Mouse (Mus musculus) inflammation-experienced regulatory T-cells, adult 6 months (primary cell): Measurements from ENCODE around the gene Hnrnpll. TPM values are rescaled to one million over a fixed set of nuclear protein-coding genes. Genes with fewer than 3 reads are reported as not detected.
"Not testable (repeated sequence)": the region's sequence is repeated elsewhere in the genome, so short reads cannot be mapped to it uniquely, and the experiment has no call there.

Source experiments
- ATAC-seq: one replicate; pipeline ENCODE4 v1.8.0; 2017
- polyA plus RNA-seq, 3 experiments: library from polyadenylated mRNA; unstranded; fragments of 100-300 nt; shearing (Covaris generic); gene quantifications; one replicate each; pipeline ENCODE4 v1.2.1; 2017

The Hnrnpll gene
- polyA plus RNA-seq, 3 experiments from 2014 or later: 30.8 to 34.3 (median 33.4) TPM

DNA sequence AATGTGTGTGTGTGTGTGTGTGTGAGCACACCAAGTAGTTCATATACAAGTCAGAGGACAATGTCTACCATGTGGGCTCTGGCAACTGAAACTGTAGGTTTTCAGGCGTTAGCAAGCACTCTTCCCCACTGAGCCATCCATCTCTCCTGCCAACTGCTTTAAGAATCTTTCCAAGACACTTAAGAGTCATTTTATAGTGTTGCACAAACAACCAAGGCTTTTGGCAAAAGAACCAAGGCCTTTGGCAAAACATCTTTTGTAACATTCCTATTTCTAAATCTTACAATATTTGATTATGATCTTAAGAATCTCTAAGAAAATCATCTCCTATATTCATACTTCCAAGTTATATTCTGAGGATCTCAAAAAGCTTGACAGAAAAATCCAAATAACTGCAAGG, 2.4 kb downstream of the Hnrnpll start:
- no peak for ATAC-seq

DNA sequence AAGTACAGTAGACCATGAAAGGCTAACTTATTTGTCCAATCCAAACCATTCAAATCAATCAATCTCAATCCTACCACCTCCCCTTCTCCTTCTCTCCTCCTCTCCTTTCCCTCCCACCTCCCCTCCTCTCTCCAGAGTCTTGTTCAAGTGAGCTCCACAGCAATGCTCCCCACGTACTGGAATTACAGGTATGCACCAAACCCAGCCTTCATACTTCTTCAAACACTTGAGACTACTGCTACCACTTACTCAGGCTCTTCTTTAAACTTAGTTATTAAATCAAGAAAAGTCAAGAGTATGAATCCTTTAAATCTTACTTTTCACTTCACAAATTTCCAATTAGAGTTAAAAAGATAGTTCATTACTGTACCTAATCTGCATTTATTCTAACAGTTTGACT, 3.6 kb downstream of the Hnrnpll start:
- ATAC-seq: no peak

DNA sequence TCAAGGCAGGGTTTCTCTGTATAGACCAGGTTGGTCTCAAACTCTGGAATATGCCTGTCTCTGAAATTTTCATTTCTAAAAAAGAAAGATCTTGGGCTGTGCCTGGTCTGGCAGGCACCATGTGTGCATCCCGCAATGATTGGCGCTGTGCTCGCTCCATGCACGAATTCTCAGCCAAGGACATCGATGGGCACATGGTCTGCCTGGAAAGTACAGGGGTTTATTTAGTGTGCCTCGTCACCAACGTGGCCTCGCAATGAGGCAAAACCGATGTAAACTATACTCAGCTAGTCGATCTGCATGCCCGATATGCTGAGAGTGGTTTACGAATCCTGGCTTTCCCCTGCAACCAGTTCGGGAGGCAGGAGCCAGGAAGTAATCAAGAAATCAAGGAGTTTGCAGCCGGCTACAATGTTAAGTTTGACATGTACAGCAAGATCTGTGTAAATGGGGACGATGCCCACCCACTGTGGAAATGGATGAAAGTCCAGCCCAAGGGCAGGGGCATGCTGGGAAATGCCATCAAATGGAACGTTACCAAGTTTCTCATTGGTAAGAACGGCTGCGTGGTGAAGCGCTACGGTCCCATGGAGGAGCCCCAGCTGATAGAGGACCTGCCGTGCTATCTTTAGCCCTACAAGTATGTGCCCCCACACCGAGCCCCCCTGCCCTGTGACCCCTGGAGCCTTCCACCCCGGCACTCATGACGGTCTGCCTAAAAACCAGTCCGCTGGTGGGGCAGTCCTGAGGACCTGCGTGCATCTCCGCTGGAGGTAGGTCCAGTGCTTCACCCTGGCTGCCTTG, 8.0 kb downstream of the Hnrnpll start:
- ATAC-seq: no peak

- no peak for ATAC-seq
These were observed 10.5 kb downstream of the Hnrnpll start for GRCm38 (mm10) chr17:80051682-80052081.

- ATAC-seq: not testable (repeated sequence)
These were observed 12.8 kb downstream of the Hnrnpll start for GRCm38 (mm10) chr17:80049300-80049699.

GRCm38 (mm10) chr17:80048230-80048629, 13.9 kb downstream of the Hnrnpll start:
- peak; percentile 79 for ATAC-seq

DNA sequence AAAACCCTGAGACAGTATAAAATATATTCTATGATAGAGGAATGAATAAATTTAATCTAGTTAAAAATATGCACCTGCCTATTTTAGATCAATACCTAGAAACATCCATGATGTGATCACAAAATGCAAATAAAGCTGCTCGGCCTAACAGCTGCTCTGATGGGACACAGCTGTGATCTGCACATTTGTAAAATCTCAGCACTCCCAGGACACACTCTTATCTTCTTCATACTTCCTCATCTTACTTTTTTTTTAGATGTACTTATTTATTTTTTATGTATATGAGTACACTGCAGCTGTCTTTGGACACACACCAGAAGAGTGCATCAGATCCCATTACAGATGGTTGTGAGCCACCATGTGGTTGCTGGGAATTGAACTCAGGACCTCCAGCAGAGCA, 20.4 kb downstream of the Hnrnpll start:
- no peak for ATAC-seq

- ATAC-seq: no peak
These were observed 33.5 kb downstream of the Hnrnpll start for GRCm38 (mm10) chr17:80028675-80029074.

DNA sequence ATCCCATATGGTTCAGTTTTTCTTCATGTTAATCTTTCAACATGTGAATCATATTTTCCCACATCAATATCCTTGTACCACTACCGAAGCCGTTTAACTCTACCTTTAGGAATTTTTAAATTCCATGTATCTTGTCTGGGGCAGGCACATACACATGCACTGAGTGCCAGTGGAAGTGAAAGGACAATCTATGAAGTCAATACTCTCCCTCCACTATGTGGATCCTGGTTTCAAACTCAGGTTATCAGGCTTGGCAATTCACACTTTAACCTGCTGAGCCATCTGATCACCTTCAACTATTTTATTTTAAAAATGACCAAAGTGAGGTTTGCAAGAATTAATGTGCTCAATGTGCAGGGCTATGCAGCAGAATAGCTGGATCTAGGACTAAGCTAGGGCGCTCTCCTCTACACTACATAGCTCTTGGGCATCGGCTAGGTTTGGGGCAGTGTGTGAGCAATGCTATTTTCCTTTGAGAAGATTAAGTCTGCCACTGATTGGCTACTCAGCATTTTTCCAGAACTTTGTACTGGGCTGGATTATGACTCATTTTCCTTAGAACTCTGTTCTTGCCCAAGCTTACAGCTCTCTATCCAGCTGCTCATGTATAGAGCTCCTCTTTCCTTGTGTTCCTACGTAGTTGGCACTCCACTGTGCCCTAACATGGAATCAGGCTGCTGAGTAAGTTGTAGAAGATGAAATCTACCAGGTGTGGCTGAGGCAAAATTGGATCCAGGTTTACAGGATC, 35.8 kb downstream of the Hnrnpll start:
- no peak for ATAC-seq

DNA sequence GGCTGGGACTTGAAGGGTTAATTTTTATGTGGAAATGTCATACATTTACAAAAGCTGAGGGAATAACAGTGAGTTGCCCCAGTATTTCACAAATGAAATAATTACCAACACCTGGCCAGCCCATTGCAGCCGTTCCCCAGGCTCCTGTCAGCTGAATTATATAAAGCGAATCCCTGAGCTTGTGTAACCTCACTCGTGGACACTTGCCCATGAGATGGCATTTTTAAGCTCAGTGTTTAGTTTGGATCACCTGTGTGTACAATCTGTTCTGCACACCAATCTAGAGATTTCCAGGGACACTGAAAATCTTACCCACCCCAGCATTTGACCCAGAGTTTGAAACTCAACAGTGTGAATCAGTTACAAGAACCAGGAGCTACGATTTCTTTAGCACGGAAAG, 40.0 kb downstream of the Hnrnpll start:
- no peak for ATAC-seq

DNA sequence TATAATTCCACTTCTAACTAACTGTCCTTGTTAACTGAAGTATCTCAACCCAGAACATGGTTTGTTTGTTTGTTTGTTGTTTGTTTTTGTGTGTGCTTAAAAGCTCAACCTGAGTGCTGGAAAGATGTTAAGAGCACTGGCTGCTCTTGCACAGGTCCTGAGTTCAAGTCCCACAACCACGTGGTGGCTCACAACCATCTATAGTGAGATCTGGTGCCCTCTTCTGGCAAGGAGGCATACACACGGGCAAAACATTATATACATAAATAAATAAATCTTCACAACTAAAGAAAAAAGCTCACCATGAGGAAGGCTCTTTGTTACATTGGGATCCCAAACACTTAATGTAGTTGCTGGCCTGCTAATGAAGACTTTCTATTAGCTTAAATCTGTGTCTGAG, 41.6 kb downstream of the Hnrnpll start:
- ATAC-seq: no peak

- ATAC-seq: no peak
These were observed 43.1 kb downstream of the Hnrnpll start for GRCm38 (mm10) chr17:80018976-80019541.

DNA sequence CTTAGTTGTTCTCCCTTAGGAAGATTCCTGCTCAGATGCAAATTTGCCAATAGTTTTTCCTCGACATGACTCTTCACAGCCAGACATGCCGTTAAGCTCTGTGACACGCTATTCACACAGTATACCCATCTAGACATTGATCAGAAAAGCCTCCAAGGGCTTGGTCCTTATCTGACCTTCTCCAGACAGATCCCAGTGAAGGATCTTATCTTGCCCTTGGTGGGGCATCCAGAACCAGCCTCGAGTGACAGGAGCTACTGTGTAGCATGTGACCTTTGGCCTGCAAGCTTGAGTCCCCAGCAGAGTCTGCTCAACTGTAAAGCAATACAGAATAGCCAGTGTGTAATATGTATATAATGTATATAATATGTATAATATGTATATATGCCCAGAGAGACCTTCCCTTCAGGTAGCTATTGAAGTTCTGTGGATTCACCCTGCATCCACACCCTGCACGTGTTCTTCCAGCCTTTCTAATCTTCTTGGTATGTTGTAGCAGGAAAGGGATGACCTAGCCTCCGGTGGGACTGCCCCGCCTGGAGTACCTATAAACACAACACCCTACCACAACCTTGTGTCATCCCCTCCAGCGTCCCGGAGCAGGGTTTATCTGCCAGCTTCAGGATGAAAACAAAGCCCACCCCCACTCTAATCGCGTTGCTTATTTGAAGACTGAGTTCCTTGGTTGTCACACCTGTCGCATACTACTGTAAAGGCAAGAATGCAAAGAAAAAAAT, 43.7 kb downstream of the Hnrnpll start:
- no peak for ATAC-seq

GRCm38 (mm10) chr17:80017389-80017788, 44.7 kb downstream of the Hnrnpll start:
- ATAC-seq: peak; percentile 67

GRCm38 (mm10) chr17:80016400-80016799, 45.7 kb downstream of the Hnrnpll start:
- not testable (repeated sequence) for ATAC-seq

DNA sequence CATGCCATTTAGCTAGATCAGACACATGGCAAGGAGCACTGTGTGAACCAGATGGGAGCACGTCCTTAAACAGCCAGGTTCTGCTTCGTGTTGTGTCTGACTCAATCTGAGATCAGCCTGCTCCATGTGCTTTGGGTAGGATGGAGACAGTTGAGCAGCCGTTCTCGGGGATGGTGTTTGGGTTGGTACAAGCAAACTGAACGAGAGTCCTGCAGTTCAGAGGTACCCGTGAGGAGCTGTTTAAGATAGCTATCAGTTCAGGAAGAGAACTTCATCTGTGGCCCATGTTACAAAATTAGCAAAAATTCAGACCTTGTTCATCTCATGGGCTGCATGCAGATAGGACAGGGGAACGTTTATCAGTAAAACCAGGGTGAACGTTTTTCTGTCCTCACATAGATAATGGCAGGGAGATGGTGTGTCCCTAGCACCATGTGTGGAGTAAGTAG, 47.7 kb downstream of the Hnrnpll start:
- no peak for ATAC-seq

GRCm38 (mm10) chr17:80009926-80010325, 52.2 kb downstream of the Hnrnpll start:
- no peak for ATAC-seq

GRCm38 (mm10) chr17:80008847-80009246, 53.3 kb downstream of the Hnrnpll start:
- ATAC-seq: no peak

- no peak for ATAC-seq
These were observed 57.5 kb downstream of the Hnrnpll start for GRCm38 (mm10) chr17:80004345-80005239.

DNA sequence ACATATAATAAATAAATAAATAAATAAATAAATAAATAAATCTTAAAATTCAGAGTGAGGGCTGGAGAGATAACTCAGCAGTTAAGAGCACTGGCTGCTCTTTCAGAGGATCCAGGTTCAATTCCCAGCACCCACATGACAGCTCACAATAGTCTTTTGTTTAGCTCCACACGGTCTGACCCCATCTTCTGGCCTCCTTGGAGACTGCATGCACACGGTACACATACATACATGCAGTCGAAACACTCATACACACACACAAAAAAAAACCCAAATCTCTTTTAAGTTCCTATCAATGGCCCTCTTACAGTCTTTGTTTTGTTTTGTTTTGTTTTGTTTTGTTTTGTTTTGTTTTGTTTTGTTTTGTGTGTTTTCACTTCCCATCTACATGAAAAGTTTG, 58.3 kb downstream of the Hnrnpll start:
- not testable (repeated sequence) for ATAC-seq

- no peak for ATAC-seq
These were observed 59.7 kb downstream of the Hnrnpll start for GRCm38 (mm10) chr17:80002385-80002852.

- ATAC-seq: no peak
These were observed 62.5 kb downstream of the Hnrnpll start for GRCm38 (mm10) chr17:79999631-80000030.
